Mouse (Mus musculus): ENCODE data around the gene Fitm1.

Fitm1 gene

GRCm38 (mm10) chr14:55567496-55567895, 7.9 kb upstream of the Fitm1 start:
- no peak for DNase-seq (ENCODE audit: low read depth, low spot score)

DNA sequence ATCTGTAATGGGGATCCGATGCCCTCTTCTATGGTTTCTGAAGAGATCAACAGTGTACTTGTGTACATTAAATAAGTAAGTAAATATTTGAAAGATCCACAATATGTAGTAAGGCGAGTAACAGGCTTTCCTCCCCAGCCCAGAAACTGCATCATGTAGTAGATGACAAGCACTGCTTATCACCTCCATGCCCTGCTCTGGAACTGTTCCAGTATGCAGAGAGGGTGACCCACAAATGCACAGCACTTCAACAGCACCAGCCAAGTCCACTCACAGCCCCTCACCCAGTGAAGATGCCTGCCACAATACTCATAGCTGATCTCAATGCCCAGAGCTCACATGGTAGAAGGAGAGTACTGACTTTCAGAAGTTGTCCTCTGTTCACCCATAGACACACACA, 4.8 kb upstream of the Fitm1 start:
- DNase-seq (ENCODE audit: low read depth, low spot score) = no peak

DNA sequence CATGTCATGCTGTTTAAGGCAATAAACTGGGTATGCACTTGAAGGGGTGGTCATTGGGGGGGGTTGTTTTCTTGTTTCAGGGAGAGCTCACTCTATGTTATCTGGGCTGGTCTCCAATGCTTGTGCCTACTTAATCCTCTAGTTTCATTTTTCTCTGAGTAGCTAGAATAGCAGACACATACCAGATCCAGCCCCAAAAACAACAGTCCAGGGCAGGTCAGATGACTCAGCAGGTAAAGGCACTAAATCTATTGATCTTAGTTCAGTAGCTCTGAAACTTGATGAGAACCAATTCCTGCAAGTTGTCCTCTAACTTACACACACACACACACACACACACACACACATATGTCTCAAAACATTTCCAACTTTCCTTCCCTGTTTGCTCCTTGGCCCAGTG, 3.7 kb upstream of the Fitm1 start:
- DNase-seq (ENCODE audit: low read depth, low spot score) = no peak

- DNase-seq (ENCODE audit: low read depth, low spot score) = no peak
Measured at GRCm38 (mm10) chr14:55575711-55576110, 294 bp downstream of the Fitm1 start.

DNA sequence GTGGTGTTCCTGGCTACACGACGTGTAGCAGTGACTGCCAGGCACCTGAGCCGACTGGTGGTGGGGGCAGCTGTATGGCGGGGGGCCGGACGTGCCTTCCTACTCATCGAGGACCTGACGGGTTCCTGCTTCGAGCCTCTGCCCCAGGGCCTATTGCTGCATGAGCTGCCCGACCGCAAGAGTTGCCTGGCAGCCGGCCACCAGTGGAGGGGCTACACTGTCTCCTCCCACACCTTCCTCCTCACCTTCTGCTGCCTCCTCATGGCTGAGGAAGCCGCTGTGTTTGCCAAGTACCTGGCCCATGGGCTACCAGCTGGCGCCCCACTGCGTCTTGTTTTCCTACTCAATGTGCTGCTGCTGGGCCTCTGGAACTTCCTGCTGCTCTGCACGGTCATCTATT, 959 bp downstream of the Fitm1 start:
- no peak for DNase-seq (ENCODE audit: low read depth, low spot score)

DNA sequence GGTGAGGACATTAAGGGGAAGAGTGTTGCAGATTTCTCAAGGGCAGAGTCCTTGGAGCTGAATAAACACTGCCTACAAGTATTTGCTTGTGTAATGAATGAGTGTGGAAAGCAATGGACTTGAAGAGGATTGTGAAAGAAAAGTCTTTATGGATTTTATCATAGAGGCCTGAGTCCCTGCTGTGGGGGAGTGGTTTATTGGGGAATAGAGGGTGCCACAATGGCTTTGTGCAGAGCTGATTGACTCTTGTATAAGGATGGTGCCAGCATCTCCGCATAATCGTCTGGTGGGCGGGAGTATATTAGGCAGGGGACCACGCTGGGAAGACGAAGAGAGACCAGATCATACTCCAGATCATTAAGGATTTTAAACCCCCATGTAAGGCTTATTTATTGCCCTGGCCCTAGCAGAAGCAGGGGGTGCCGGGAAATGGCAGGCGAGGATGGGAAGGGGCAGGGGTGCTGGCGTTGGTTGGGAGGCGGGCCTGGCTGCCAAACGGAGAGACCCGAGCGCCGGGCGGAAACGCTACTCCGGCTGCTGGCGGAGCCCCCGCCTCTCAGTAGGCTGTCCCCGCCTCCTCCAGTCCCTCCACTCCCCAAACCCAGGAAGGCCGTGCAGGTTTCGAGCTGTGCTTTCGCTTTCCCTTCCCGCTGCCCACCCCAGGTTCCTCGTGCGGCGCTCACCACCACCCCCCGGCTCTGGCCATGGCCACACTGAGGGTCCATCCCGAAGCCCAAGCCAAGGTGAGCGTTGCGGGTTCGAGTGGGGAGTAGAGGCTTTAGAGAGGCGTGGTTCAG, 2.7 kb downstream of the Fitm1 start, which contains the start of gene Psme1:
Gene Psme1 (plus strand): TSS at position 253 of the 797 bp plus-strand sequence.
- DNase-seq (ENCODE audit: low read depth, low spot score) = no peak

DNA sequence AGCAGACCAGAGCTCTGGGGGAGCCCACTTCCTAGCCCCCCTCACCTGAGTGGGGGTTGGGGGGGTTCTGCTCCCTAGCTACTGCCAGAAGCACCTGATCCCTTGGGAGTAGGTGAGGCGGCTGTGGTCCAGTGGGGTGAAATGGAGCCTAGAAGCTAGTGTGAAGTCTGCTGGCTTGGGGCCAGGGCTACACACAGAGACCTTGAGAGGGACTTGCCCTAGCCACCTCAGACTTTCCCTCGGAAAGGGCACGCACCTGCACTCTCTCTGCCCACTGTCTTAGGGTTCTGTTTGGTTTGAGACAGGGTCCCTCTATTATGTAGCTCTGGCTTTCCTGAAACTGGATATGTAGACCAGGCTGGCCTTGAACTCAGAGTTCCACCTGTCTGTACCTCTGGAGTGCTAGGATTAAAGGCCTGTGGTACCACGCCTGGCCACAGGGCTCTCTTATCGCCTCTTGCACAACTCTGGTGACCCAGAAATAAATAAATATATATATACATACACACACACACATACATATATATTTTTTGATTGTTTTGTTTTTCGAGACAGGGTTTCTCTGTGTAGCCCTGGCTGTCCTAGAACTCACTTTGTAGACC, 3.4 kb downstream of the Fitm1 start:
- no peak for DNase-seq (ENCODE audit: low read depth, low spot score)

DNA sequence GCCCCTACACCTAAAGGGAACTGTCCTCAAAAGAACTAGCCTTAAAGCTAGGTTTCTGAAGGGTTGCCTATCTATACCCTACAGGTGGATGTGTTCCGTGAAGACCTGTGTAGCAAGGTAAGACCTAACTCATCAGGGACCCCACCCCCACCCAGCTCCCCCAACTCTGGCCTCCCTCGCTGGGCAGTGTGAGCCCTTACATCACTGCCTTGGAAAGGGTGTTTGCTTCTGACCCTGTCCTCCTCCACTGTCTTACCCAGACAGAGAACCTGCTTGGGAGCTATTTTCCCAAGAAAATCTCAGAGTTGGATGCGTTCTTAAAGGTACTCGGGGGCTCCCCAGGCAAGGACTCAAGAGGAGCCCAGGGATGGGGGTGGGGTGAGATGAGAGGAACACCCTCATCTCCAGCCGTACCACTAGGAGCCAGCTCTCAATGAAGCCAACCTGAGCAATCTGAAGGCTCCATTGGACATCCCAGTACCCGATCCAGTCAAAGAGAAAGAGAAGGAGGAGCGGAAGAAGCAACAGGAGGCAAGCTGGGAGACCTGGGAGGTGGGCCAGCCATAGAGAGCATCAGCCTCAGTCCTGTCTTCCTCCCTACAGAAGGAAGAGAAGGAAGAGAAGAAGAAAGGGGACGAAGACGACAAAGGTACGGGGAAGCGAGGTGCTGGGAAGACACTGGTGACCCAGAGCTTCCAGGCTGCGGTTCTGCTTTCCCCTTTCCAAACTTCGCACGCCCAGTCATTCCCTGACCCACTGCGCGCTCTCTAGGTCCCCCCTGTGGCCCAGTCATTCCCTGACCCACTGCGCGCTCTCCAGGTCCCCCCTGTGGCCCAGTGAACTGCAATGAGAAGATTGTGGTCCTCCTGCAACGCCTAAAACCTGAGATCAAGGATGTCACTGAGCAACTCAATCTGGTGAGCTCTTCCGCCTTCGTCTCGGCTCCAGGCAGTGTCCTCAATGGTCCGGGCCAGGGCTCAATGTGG, 4.4 kb downstream of the Fitm1 start:
- no peak for DNase-seq (ENCODE audit: low read depth, low spot score)

DNA sequence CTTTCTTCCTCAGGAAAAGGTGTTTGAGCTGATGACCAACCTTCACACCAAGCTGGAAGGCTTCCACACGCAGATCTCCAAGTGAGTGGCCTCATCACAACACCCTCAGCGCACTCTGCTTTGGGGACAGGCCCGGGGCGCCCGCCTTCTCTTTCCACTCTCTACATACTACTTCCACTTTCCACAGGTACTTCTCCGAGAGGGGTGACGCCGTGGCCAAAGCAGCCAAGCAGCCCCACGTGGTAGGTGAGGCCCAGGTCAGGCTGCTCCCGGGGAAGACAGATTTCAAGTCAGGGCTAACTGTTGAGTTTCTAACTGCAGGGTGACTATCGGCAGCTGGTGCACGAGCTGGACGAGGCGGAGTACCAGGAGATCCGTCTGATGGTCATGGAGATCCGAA, 5.3 kb downstream of the Fitm1 start:
- DNase-seq (ENCODE audit: low read depth, low spot score) = no peak

GRCm38 (mm10) chr14:55581981-55582681, 6.7 kb downstream of the Fitm1 start:
- DNase-seq (ENCODE audit: low read depth, low spot score) = no peak

- DNase-seq (ENCODE audit: low read depth, low spot score) = no peak
Measured at GRCm38 (mm10) chr14:55584303-55584701, 8.9 kb downstream of the Fitm1 start.

GRCm38 (mm10) chr14:55584702-55585565, 9.5 kb downstream of the Fitm1 start, which contains the start of gene Emc9:
Gene Emc9, minus strand, starts transcription at chr14:55585302.
- DNase-seq (ENCODE audit: low read depth, low spot score) = no peak

DNA sequence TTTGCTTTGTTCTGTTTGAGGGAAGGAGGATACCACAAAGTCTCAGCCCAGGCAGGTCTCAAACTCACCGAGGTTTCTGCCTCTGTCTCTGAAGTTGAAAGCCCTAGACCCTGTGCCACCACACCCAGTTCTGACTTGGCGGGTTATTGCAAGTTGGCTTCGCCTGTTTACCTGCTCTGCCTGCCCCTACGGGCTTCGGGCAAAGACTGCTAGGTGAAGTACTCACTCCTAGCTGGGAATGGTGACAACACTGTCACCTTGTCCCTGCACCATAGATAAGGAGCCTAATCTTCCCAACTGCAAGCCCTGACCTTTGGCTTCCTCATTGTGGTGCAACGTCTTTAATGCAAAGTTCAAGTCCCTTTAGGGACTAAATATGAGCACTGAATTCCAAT, 10.1 kb downstream of the Fitm1 start:
- DNase-seq (ENCODE audit: low read depth, low spot score) = no peak

DNA sequence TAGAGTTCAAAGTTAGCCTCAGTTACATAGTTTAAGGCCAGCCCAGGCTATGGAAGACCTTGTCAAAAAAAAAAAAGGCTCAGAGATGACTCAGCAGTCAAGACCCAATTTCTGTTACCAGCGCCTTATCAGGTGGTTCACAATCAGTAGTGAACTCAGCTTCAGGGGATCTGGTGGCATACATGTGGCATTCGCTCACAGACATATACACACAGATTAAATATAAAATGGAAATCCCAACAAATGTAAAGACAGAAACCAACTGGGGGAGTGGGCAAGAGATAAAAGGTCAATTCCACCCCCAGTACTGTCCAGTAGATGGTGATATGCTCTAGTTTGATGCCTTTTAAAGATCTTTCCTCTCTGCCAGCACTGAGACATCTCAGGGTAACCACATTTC, 10.7 kb downstream of the Fitm1 start:
- DNase-seq (ENCODE audit: low read depth, low spot score) = no peak

DNA sequence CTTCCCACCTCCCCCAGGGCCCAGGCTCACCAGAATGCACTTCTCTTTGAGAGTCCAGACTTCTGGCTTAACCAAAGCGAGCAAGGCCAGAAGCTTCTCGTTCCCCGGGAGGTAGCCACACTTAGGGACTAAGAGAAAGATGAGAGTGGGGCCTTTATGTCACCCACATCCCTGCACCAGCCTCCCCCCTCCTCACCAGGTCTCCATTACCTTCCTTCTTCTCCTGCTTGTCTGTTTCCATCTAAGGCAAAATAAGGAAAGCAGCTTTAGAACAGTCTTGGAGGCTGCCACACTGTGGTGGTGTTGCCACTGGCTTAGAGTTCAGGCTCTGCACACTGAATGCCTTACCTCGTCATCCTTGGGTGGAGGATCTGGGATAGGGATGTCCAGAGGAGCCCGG, 13.9 kb downstream of the Fitm1 start:
- no peak for DNase-seq (ENCODE audit: low read depth, low spot score)

- DNase-seq (ENCODE audit: low read depth, low spot score) = no peak
Measured at GRCm38 (mm10) chr14:55589771-55590448, 14.5 kb downstream of the Fitm1 start.

GRCm38 (mm10) chr14:55590748-55591330, 15.4 kb downstream of the Fitm1 start, which contains the start of gene Psme2:
Gene Psme2, minus strand, starts transcription at chr14:55591113.
- no peak for DNase-seq (ENCODE audit: low read depth, low spot score)

DNA sequence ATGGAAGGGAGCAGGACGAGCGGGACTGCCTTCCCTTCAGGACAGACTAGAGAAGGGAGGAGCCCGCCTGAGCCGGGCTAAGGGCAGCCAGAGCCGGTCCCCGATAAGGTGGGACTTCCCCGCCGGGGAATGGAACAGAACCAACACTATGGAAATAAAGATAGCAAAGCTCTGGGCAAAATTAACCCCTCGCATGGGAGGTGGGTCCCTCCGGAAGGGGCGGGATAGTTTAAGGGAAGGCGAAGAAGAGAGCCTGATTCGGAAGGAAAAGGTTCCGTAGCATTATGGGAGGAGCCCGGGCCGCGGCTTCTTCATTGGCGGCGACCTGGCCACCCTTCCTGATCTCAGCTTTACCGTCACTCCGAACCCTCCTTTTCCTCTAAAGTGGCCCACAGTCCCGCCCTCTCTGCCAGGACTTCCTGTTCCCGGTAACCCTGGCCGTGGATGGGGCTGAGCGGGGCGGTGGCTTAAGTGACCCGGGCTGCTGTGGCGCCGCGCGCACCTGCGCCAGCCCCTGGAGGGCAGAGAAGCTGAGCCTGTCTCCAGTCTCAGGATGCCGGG, 16.0 kb downstream of the Fitm1 start, which contains the start of gene Rnf31:
Gene Rnf31 (plus strand): TSS at position 378 of the 561 bp plus-strand sequence.
- peak; percentile 83 for DNase-seq (ENCODE audit: low read depth, low spot score)

DNA sequence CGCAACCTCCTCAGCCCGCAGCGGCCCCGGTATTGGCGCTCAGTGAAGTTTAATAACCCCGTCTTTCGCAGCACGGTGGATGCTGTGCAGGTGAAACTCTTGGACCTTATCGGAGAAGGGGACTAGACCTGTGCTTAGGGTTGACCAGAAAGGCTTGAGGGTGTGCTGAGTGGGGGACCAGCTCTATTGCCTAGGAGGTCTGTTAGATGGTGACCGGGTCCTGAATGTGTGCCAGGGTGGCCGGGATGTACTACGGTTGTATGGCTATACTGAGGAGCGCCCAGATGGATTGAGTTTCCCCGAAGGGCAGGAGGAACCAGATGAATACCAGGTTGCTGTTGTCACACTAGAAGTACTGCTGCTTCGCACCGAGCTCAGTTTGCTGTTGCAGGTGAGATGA, 16.8 kb downstream of the Fitm1 start:
- no peak for DNase-seq (ENCODE audit: low read depth, low spot score)

Data from retina, adult 2 months (tissue).